Mouse (Mus musculus): Measurements from ENCODE around the gene Gif. TPM values are rescaled to one million over a fixed set of nuclear protein-coding genes. Genes with fewer than 3 reads are reported as not detected.

The Gif gene
- polyA plus RNA-seq (2012; rRNA removed) = not detected in 2 replicates

- 66% methylated on average over 2 of the region's 2 CpGs for WGBS
- no peak for DNase-seq
- TF ChIP-seq POLR2A (IDR thresholded peaks at IDR 0.05; ENCODE audit: low read depth, low read length) = no peak
- TF ChIP-seq CTCF (conservative IDR thresholded peaks at IDR 0.05; ENCODE audit: insufficient read depth, insufficient read length, low read depth, low read length) = no peak
Observed at GRCm38 (mm10) chr19:11747298-11747697, at the start of gene Gif. Gene Gif, plus strand, starts transcription at chr19:11747554.

GRCm38 (mm10) chr19:11698342-11698741 lies 49.0 kb upstream of the Gif start:
- H3K36me3 ChIP-seq (ENCODE audit: control insufficient read depth, insufficient read depth, low read length) = no peaks in the 10 kb centered on the region
- H3K27ac ChIP-seq (ENCODE audit: insufficient read depth, low read depth, low read length) = no peak overlapping the region
- 90% methylated on average over 6 of the region's 6 CpGs for WGBS
- H3K4me3 ChIP-seq (ENCODE audit: insufficient read depth, low read depth, low read length) = no peak overlapping the region
- DNase-seq = no peak
- TF ChIP-seq POLR2A (IDR thresholded peaks at IDR 0.05; ENCODE audit: low read depth, low read length) (no peak), CTCF (conservative IDR thresholded peaks at IDR 0.05; ENCODE audit: insufficient read depth, insufficient read length, low read depth, low read length) (no peak)
- H3K27me3 ChIP-seq (replicated peaks; ENCODE audit: control insufficient read depth, insufficient read depth, low read length) = no peaks in the 10 kb centered on the region
- no peaks in the 10 kb centered on the region for H3K4me1 ChIP-seq (ENCODE audit: control insufficient read depth, insufficient read depth, low read length)

More at GRCm38 (mm10) chr19:11747298-11747697, at the start of gene Gif:
- Histone ChIP-seq H3K4me3 (ENCODE audit: insufficient read depth, low read depth, low read length) (no peak within 1 kb of the TSS), H3K27ac (ENCODE audit: insufficient read depth, low read depth, low read length) (no peak within 1 kb of the TSS), H3K4me1 (ENCODE audit: control insufficient read depth, insufficient read depth, low read length) (no peaks in the 10 kb centered on the region), H3K36me3 (ENCODE audit: control insufficient read depth, insufficient read depth, low read length) (no peaks in the 10 kb centered on the region), H3K27me3 (replicated peaks; ENCODE audit: control insufficient read depth, insufficient read depth, low read length) (no peaks in the 10 kb centered on the region; the same call in 1 of the 2 replicates)

GRCm38 (mm10) chr19:11712451-11712850 lies 34.9 kb upstream of the Gif start:
- no peak for DNase-seq
- TF ChIP-seq POLR2A (IDR thresholded peaks at IDR 0.05; ENCODE audit: low read depth, low read length) (no peak), CTCF (conservative IDR thresholded peaks at IDR 0.05; ENCODE audit: insufficient read depth, insufficient read length, low read depth, low read length) (no peak)
- 80% methylated on average over 4 of the region's 4 CpGs for WGBS
- Histone ChIP-seq H3K36me3 (ENCODE audit: control insufficient read depth, insufficient read depth, low read length) (no peaks in the 10 kb centered on the region), H3K27ac (ENCODE audit: insufficient read depth, low read depth, low read length) (no peak overlapping the region), H3K4me1 (ENCODE audit: control insufficient read depth, insufficient read depth, low read length) (no peaks in the 10 kb centered on the region), H3K27me3 (replicated peaks; ENCODE audit: control insufficient read depth, insufficient read depth, low read length) (no peaks in the 10 kb centered on the region), H3K4me3 (ENCODE audit: insufficient read depth, low read depth, low read length) (no peak overlapping the region)

GRCm38 (mm10) chr19:11720071-11720470 lies 27.3 kb upstream of the Gif start:
- TF ChIP-seq POLR2A (IDR thresholded peaks at IDR 0.05; ENCODE audit: low read depth, low read length) = no peak
- no peak for TF ChIP-seq CTCF (conservative IDR thresholded peaks at IDR 0.05; ENCODE audit: insufficient read depth, insufficient read length, low read depth, low read length)
- Histone ChIP-seq H3K27me3 (replicated peaks; ENCODE audit: control insufficient read depth, insufficient read depth, low read length) (no peaks in the 10 kb centered on the region), H3K36me3 (ENCODE audit: control insufficient read depth, insufficient read depth, low read length) (no peaks in the 10 kb centered on the region), H3K4me1 (ENCODE audit: control insufficient read depth, insufficient read depth, low read length) (no peaks in the 10 kb centered on the region), H3K27ac (ENCODE audit: insufficient read depth, low read depth, low read length) (no peak overlapping the region), H3K4me3 (ENCODE audit: insufficient read depth, low read depth, low read length) (no peak overlapping the region)
- no peak for DNase-seq
- 83% methylated on average over 3 of the region's 3 CpGs for WGBS

- no peak overlapping the region for H3K27ac ChIP-seq (ENCODE audit: insufficient read depth, low read depth, low read length)
- DNase-seq = no peak
- H3K4me1 ChIP-seq (ENCODE audit: control insufficient read depth, insufficient read depth, low read length) = no peaks in the 10 kb centered on the region
- 93% methylated on average over 2 of the region's 2 CpGs for WGBS
- no peak for TF ChIP-seq POLR2A (IDR thresholded peaks at IDR 0.05; ENCODE audit: low read depth, low read length)
- no peak overlapping the region for H3K4me3 ChIP-seq (ENCODE audit: insufficient read depth, low read depth, low read length)
- H3K27me3 ChIP-seq (replicated peaks; ENCODE audit: control insufficient read depth, insufficient read depth, low read length) = no peaks in the 10 kb centered on the region
- H3K36me3 ChIP-seq (ENCODE audit: control insufficient read depth, insufficient read depth, low read length) = no peaks in the 10 kb centered on the region
Observed at GRCm38 (mm10) chr19:11723870-11724269, 23.5 kb upstream of the Gif start.

GRCm38 (mm10) chr19:11724275-11724674 lies 23.1 kb upstream of the Gif start:
- no peak overlapping the region for H3K27ac ChIP-seq (ENCODE audit: insufficient read depth, low read depth, low read length)
- no peak overlapping the region for H3K4me3 ChIP-seq (ENCODE audit: insufficient read depth, low read depth, low read length)
- H3K4me1 ChIP-seq (ENCODE audit: control insufficient read depth, insufficient read depth, low read length) = no peaks in the 10 kb centered on the region
- TF ChIP-seq POLR2A (IDR thresholded peaks at IDR 0.05; ENCODE audit: low read depth, low read length) = no peak
- no peak for TF ChIP-seq CTCF (conservative IDR thresholded peaks at IDR 0.05; ENCODE audit: insufficient read depth, insufficient read length, low read depth, low read length)
- H3K36me3 ChIP-seq (ENCODE audit: control insufficient read depth, insufficient read depth, low read length) = no peaks in the 10 kb centered on the region
- no peak for DNase-seq
- WGBS = 78% methylated on average over 6 of the region's 6 CpGs
- no peaks in the 10 kb centered on the region for H3K27me3 ChIP-seq (replicated peaks; ENCODE audit: control insufficient read depth, insufficient read depth, low read length)

GRCm38 (mm10) chr19:11725915-11726314 lies 21.4 kb upstream of the Gif start:
- H3K4me3 ChIP-seq (ENCODE audit: insufficient read depth, low read depth, low read length) = no peak overlapping the region
- no peak overlapping the region for H3K27ac ChIP-seq (ENCODE audit: insufficient read depth, low read depth, low read length)
- no peak for DNase-seq
- 78% methylated on average over 2 of the region's 2 CpGs for WGBS
- H3K36me3 ChIP-seq (ENCODE audit: control insufficient read depth, insufficient read depth, low read length) = no peaks in the 10 kb centered on the region
- TF ChIP-seq CTCF (conservative IDR thresholded peaks at IDR 0.05; ENCODE audit: insufficient read depth, insufficient read length, low read depth, low read length) (no peak), POLR2A (IDR thresholded peaks at IDR 0.05; ENCODE audit: low read depth, low read length) (no peak)
- H3K27me3 ChIP-seq (replicated peaks; ENCODE audit: control insufficient read depth, insufficient read depth, low read length) = no peaks in the 10 kb centered on the region
- no peaks in the 10 kb centered on the region for H3K4me1 ChIP-seq (ENCODE audit: control insufficient read depth, insufficient read depth, low read length)

GRCm38 (mm10) chr19:11727304-11727703 lies 20.1 kb upstream of the Gif start:
- Histone ChIP-seq H3K27ac (ENCODE audit: insufficient read depth, low read depth, low read length) (no peak overlapping the region), H3K4me1 (ENCODE audit: control insufficient read depth, insufficient read depth, low read length) (no peaks in the 10 kb centered on the region), H3K4me3 (ENCODE audit: insufficient read depth, low read depth, low read length) (no peak overlapping the region), H3K36me3 (ENCODE audit: control insufficient read depth, insufficient read depth, low read length) (no peaks in the 10 kb centered on the region), H3K27me3 (replicated peaks; ENCODE audit: control insufficient read depth, insufficient read depth, low read length) (no peaks in the 10 kb centered on the region)
- WGBS = 91% methylated on average over 5 of the region's 5 CpGs
- TF ChIP-seq CTCF (conservative IDR thresholded peaks at IDR 0.05; ENCODE audit: insufficient read depth, insufficient read length, low read depth, low read length) (no peak), POLR2A (IDR thresholded peaks at IDR 0.05; ENCODE audit: low read depth, low read length) (no peak)
- no peak for DNase-seq
